Mouse (Mus musculus) bone marrow macrophage, adult 2 months (primary cell): Measurements from ENCODE around the gene Vmn1r167.
"Not testable (repeated sequence)": the region's sequence is repeated elsewhere in the genome, so short reads cannot be mapped to it uniquely, and the experiment has no call there.

Experiments
- CTCF ChIP-seq: IDR thresholded peaks from 2 replicates; pipeline ENCODE4 v1.5.1; 2012; ENCODE audit warnings: low read depth, mild to moderate bottlenecking, low read length, moderate library complexity
- POLR2A ChIP-seq: IDR thresholded peaks from 2 replicates; pipeline ENCODE4 v1.6.1; 2012; ENCODE audit warnings: mild to moderate bottlenecking, low read depth, low read length, borderline replicate concordance

- TF ChIP-seq CTCF, POLR2A: not testable (repeated sequence)
Measured at GRCm38 (mm10) chr7:23507106-23507505, at the start of gene Vmn1r167.
